Mouse (Mus musculus) small intestine, adult 2 months (tissue): ENCODE data around the gene Gm10647.

Experiments used
- CTCF ChIP-seq: fragments of 200-500 bp; IDR thresholded peaks from 2 replicates; pipeline ENCODE4 v1.5.1; 2012; ENCODE audit warnings: low read depth, mild to moderate bottlenecking, control low read depth, inconsistent platforms, low read length, moderate library complexity, mixed read lengths; ENCODE audit not compliant: insufficient replicate concordance, insufficient read length; ENCODE audit errors: extremely low read depth
- POLR2A ChIP-seq: fragments of 200-500 bp; IDR thresholded peaks from 2 replicates; pipeline ENCODE4 v1.6.1; 2012; ENCODE audit warnings: low read depth, mild to moderate bottlenecking, control low read depth, inconsistent platforms, low read length, moderate library complexity

DNA sequence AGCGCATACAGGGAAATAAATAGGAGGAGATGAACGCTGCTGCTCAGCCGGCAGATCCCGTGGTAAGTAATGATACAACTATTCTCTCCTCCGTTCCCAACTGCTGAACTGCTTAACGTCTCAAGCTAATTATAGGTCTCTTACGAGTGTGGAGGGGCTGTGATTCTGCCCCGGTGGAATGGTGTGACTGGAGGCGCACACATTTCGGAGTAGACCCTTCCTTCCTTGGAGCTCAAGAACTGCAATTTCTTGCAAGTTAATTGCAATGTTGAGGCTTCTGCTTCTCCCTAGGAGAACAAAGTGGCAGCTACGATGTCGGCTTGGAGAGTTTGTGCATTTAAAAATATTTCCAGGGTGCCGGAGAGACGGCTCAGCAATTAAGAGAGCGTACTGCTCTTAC lies 48.4 kb upstream of the Gm10647 start:
- TF ChIP-seq POLR2A (no peak), CTCF (no peak)
